Mouse (Mus musculus) megakaryocyte, embryonic 14.5 days (primary cell): ENCODE data around the gene 1810010H24Rik.
"Not testable (repeated sequence)": the region's sequence is repeated elsewhere in the genome, so short reads cannot be mapped to it uniquely, and the experiment has no call there.

ENCODE experiments used
- FLI1 ChIP-seq: IDR thresholded peaks from 2 replicates; pipeline ENCODE4 v1.6.1; 2012; ENCODE audit warnings: low read length, inconsistent platforms, mixed read lengths
- GATA1 ChIP-seq: IDR thresholded peaks from 3 replicates; pipeline ENCODE4 v1.6.1; 2012; ENCODE audit warnings: mixed read lengths, low read length, inconsistent platforms, borderline replicate concordance

- TF ChIP-seq GATA1, FLI1: not testable (repeated sequence)
Observed at GRCm38 (mm10) chr11:107019722-107020121, 5.8 kb upstream of the 1810010H24Rik start.
